Mouse (Mus musculus): ENCODE results near the gene Kcnd3. TPM values are rescaled to one million over a fixed set of nuclear protein-coding genes. Genes with fewer than 3 reads are reported as not detected.

Kcnd3 gene
- polyA plus RNA-seq, 1 experiment from 2014 or later: 0.13 TPM

DNA sequence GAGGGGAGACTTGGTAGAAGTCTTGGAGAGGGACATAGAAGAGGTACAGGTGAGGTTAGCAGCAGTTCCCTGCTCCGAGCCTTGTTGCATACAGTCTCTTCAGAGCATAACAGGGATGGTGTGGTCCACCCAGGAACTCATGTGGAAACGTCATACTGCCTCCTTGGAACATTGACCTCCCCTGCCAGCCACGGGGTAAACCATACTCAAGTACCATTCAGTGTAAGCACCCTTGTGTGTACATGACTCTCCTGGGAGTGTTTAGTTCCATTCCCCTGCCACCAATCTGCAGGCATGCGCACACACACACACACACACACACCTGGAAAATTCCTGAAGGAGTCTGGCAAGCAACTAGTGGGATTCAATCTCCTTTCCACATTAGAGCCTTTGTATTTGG lies 90.6 kb downstream of the Kcnd3 start:
- 88% methylated on average over 4 of the region's 4 CpGs for WGBS
- peaks cover 19% of the 10 kb centered on the region for H3K4me1 ChIP-seq

DNA sequence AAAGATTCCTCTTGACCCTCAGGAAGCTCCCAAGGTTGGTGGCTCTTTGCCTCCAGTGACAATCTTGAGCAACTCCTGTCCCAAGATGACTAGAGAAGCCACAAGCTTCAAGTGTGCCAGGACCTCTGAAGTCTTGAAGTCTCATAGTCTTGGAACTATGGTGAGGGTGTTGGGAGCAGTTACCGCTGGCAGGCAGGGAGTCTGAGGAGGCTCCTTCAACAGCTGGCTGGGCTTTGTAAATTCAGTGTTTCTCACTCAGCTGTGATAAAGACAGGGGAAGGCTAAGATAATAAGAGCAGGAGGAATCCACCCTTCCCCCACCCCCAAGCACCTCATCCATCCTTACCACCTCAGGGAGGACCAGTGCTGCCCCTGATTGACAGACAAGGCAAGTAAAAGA lies 92.0 kb downstream of the Kcnd3 start:
- H3K27me3 ChIP-seq (ENCODE audit: low read depth, poor library complexity, severe bottlenecking): no peaks in the 10 kb centered on the region
- no peak overlapping the region for H3K4me3 ChIP-seq
- 64% methylated on average over 1 of the region's 1 CpGs for WGBS
- H3K4me1 ChIP-seq: peaks cover 12% of the 10 kb centered on the region
- no peaks in the 10 kb centered on the region for H3K9me3 ChIP-seq (replicated peaks)
- no peaks in the 10 kb centered on the region for H3K36me3 ChIP-seq
- no peak for DNase-seq (ENCODE audit: low spot score)
- no peak overlapping the region for H3K27ac ChIP-seq

More for the DNA sequence above, 90.6 kb downstream of the Kcnd3 start:
- no peak for DNase-seq (ENCODE audit: low spot score)
- H3K27me3 ChIP-seq (ENCODE audit: low read depth, poor library complexity, severe bottlenecking): no peaks in the 10 kb centered on the region
- H3K4me3 ChIP-seq: no peak overlapping the region
- H3K27ac ChIP-seq: no peak overlapping the region
- H3K36me3 ChIP-seq: no peaks in the 10 kb centered on the region
- no peaks in the 10 kb centered on the region for H3K9me3 ChIP-seq (replicated peaks)

DNA sequence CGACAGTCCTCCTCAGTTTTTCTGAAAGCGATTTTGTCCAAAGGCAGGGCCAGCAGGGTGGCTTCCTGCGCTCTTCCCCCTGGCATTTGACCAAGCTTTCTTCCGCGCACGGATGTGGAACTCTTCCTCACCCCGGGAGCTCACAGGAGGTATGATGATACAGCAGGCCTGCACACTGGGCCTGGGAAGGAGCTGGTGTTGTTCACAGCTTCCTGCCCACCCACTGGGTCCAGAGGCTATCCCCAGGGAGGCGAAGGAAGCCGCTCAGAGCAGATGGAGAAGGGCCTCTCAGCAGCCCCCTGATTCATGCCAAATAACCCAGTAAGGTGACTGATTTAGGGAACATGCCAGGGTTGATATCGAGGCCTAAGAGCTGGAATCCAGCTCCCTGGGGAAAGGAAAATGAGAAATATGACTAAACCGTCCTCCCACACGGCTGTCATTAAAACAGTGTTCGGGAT lies 94.5 kb downstream of the Kcnd3 start:
- 50% methylated on average over 13 of the region's 13 CpGs for WGBS

DNA sequence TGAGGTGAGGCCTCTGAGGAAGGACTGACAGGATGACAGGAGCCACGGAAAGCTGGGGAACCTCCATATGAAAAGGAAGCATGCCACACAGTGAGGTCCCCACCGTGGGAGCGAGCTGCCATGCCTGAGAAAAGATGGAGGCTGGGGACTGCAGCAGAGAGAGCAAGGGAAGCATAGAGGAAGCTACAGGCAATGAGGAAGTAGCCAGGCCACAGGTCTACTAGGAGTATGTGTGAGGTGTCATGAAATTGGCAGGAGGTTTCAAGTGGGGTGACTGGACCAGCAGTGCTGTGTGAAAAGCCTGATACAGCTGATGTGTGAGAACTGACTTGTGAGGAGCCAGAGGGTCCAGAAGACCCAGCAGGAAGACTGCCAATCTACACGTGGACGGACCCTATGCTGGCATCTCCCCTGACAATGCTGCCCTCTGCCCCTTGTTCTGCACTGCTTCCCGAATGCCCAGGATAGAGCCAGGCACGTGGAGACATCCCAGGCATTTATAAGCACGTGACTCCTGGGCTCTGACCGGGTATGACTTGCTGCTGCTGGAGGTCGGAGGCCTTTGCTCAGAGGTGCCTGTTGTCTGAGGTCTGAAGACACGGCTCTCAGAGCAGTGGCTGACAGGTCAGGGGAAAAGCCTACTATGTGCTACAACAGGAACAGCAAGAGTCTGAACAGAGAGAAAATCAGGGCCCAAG lies 96.1 kb downstream of the Kcnd3 start:
- Histone ChIP-seq H3K27me3 (ENCODE audit: low read depth, poor library complexity, severe bottlenecking) (no peaks in the 10 kb centered on the region), H3K27ac (no peak overlapping the region), H3K36me3 (no peaks in the 10 kb centered on the region), H3K9me3 (replicated peaks) (no peaks in the 10 kb centered on the region), H3K4me1 (peaks cover 5% of the 10 kb centered on the region; the same call in 1 of the 2 replicates), H3K4me3 (no peak overlapping the region)
- WGBS: 79% methylated on average over 11 of the region's 11 CpGs
- no peak for DNase-seq (ENCODE audit: low spot score)

More for the DNA sequence above, 94.5 kb downstream of the Kcnd3 start:
- no peak for DNase-seq (ENCODE audit: low spot score)
- no peaks in the 10 kb centered on the region for H3K9me3 ChIP-seq (replicated peaks)
- H3K27ac ChIP-seq: no peak overlapping the region
- no peaks in the 10 kb centered on the region for H3K36me3 ChIP-seq
- H3K4me1 ChIP-seq: peaks cover 5% of the 10 kb centered on the region; the same call in 1 of the 2 replicates
- H3K27me3 ChIP-seq (ENCODE audit: low read depth, poor library complexity, severe bottlenecking): no peaks in the 10 kb centered on the region
- no peak overlapping the region for H3K4me3 ChIP-seq

DNA sequence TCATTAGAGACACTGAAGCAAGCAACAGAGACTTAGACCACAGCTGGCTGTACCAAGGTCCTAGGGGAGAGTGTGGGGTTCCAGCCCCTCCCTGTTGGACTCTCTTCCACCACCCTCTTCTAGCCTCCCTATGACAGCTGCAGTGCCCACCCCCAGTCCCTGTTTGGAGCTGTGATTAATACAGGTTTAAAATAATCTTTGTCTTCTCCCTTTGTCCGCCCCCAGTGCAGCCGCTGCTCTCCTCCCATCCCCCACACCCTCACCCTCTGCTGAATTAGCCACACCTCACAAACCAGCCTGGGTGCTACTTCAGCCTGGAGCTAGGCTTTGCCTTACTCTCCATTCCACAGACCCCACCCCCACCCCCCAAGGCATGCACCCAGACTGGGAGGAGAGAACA lies 107.3 kb downstream of the Kcnd3 start:
- no peaks in the 10 kb centered on the region for H3K27me3 ChIP-seq (ENCODE audit: low read depth, poor library complexity, severe bottlenecking)
- H3K4me1 ChIP-seq: peaks cover 10% of the 10 kb centered on the region
- no peaks in the 10 kb centered on the region for H3K36me3 ChIP-seq
- H3K4me3 ChIP-seq: no peak overlapping the region
- WGBS: 31% methylated on average over 2 of the region's 2 CpGs
- no peak for DNase-seq (ENCODE audit: low spot score)
- H3K9me3 ChIP-seq (replicated peaks): no peaks in the 10 kb centered on the region
- H3K27ac ChIP-seq: no peak overlapping the region

DNA sequence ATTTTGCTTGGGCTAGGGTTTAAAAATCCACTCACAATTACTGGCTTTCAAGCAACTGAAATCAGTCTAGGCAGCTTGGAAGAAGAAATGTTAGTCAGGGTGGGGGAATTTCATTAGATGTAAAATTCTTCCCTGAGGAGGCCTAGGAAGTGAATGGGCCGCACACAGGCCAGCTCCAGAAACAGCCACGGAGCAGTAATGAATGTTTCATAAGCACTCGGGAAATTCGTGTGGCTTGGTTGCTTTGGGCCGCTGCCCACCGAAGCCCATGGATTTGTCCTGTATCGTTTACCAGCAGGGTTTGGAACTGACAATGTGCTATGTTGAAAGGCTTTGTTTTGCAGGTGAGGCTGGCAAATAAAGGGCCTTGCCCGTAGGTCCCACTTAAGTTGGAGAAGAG lies 114.8 kb downstream of the Kcnd3 start:
- Histone ChIP-seq H3K27me3 (ENCODE audit: low read depth, poor library complexity, severe bottlenecking) (peaks cover 7% of the 10 kb centered on the region; the same call in 1 of the 2 replicates), H3K4me1 (no peaks in the 10 kb centered on the region), H3K36me3 (no peaks in the 10 kb centered on the region), H3K4me3 (no peak overlapping the region), H3K9me3 (replicated peaks) (no peaks in the 10 kb centered on the region), H3K27ac (no peak overlapping the region)
- WGBS: 91% methylated on average over 8 of the region's 8 CpGs
- no peak for DNase-seq (ENCODE audit: low spot score)

DNA sequence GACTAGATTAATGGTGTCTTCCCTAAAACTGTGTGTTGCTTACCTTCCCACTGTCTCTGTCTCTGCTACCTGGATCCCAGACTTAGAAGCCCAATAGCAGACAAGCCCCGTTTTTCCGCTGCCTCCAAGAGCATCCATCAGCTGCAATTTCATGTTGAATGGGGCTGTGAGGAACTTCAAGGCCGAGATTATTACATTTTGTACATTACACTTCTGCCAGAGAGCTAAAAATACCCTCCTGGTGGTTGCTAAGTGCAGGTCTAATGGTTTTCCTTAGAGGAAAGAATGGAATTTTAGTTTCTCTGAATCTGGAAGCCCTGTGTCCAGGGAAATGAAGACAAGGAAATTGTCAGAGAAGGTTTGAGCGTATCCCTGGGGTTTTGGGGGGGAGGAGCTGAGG lies 115.3 kb downstream of the Kcnd3 start:
- H3K4me1 ChIP-seq: no peaks in the 10 kb centered on the region
- no peak overlapping the region for H3K27ac ChIP-seq
- H3K9me3 ChIP-seq (replicated peaks): no peaks in the 10 kb centered on the region
- no peak for DNase-seq (ENCODE audit: low spot score)
- peaks cover 7% of the 10 kb centered on the region; the same call in 1 of the 2 replicates for H3K27me3 ChIP-seq (ENCODE audit: low read depth, poor library complexity, severe bottlenecking)
- H3K36me3 ChIP-seq: no peaks in the 10 kb centered on the region
- 84% methylated on average over 4 of the region's 4 CpGs for WGBS
- no peak overlapping the region for H3K4me3 ChIP-seq

DNA sequence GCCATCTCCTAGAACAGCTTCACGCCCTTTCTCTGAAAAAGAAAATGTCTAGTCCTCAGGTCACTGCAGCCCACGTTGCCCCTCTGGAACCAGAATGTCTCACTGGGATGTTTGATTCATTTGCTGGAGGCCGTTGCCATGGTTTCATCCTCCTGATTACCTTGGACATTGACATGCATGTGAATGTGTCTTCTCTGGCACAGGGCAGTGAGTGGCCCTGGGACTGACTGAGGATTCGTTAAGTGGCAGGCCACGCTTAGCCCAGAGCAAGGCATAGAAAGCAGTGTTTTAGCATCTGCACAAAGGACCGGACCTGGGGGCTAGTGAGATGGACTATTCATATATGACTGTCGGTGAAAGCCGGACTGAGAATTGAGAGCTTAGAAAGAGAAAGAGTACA lies 116.3 kb downstream of the Kcnd3 start:
- no peaks in the 10 kb centered on the region for H3K36me3 ChIP-seq
- H3K27me3 ChIP-seq (ENCODE audit: low read depth, poor library complexity, severe bottlenecking): peaks cover 7% of the 10 kb centered on the region; the same call in 1 of the 2 replicates
- no peak for DNase-seq (ENCODE audit: low spot score)
- no peaks in the 10 kb centered on the region for H3K4me1 ChIP-seq
- no peaks in the 10 kb centered on the region for H3K9me3 ChIP-seq (replicated peaks)
- H3K27ac ChIP-seq: no peak overlapping the region
- no peak overlapping the region for H3K4me3 ChIP-seq
- 93% methylated on average over 8 of the region's 8 CpGs for WGBS

DNA sequence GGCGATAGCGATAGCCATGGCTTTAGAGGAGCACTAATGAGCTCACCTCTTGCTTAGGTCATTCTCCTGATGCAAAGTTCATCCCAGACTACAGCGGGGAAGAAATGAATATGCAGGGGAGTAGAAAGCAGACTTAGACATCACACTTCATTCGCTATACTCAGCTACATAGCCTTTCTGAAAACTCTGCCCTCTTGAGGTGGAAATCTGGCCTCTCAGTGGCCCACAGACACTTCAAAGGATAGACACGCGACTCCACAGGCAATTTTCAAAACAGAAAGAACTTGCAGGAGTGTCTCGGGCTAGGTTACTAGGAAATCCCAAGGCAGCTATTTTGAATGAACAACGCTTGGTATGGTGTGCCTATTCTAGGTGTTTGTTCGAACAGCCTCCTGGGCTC lies 116.7 kb downstream of the Kcnd3 start:
- Histone ChIP-seq H3K27me3 (ENCODE audit: low read depth, poor library complexity, severe bottlenecking) (peaks cover 7% of the 10 kb centered on the region; the same call in 1 of the 2 replicates), H3K4me1 (no peaks in the 10 kb centered on the region), H3K4me3 (no peak overlapping the region), H3K36me3 (no peaks in the 10 kb centered on the region), H3K9me3 (replicated peaks) (no peaks in the 10 kb centered on the region), H3K27ac (no peak overlapping the region)
- 78% methylated on average over 9 of the region's 9 CpGs for WGBS
- no peak for DNase-seq (ENCODE audit: low spot score)

DNA sequence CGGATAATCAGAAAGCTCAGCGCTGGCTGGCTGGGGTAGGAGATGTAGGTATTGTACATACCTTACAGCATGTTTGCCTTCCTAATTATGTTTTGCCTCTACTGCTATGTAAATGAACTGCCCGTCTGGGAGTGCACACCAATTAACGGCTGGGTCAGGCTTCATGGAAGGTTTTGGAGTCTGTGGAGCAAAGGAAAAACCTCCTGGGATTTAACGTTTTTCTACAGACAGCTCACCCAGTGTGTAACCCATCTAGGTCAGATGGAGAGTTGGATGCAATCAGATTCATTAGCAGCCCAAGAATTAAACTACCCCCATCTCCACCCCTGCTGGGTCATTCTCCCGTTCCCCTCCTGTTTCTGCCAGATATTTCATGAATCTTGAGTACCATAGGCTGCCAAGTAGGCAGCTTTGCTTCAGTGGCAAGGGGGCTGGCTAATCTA lies 117.2 kb downstream of the Kcnd3 start:
- no peak for DNase-seq (ENCODE audit: low spot score)
- Histone ChIP-seq H3K27me3 (ENCODE audit: low read depth, poor library complexity, severe bottlenecking) (peaks cover 7% of the 10 kb centered on the region; the same call in 1 of the 2 replicates), H3K27ac (no peak overlapping the region), H3K4me1 (no peaks in the 10 kb centered on the region), H3K4me3 (no peak overlapping the region), H3K36me3 (no peaks in the 10 kb centered on the region), H3K9me3 (replicated peaks) (no peaks in the 10 kb centered on the region)
- 62% methylated on average over 6 of the region's 6 CpGs for WGBS

DNA sequence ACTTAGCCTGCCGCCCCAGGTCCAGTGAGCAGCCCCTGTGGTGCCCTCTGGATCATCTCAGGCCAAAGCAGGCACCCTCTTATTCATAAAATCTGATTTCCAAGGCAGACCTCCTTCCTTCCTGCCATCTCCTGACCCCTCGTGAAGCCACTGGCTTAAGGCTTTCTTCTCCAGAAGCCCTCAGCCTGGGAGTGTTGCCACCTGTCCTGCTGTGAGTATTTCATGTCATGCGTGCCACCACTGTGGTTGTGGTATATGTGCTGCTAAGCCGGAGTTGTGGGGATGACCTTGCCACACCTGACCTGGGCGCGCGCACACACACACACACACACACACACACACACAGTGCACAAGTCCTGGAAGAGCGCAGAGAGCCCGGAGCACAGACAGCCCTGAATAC lies 117.8 kb downstream of the Kcnd3 start:
- Histone ChIP-seq H3K9me3 (replicated peaks) (no peaks in the 10 kb centered on the region), H3K27ac (no peak overlapping the region), H3K36me3 (no peaks in the 10 kb centered on the region), H3K4me1 (no peaks in the 10 kb centered on the region), H3K4me3 (no peak overlapping the region), H3K27me3 (ENCODE audit: low read depth, poor library complexity, severe bottlenecking) (peaks cover 7% of the 10 kb centered on the region; the same call in 1 of the 2 replicates)
- no peak for DNase-seq (ENCODE audit: low spot score)
- WGBS: 84% methylated on average over 9 of the region's 9 CpGs

DNA sequence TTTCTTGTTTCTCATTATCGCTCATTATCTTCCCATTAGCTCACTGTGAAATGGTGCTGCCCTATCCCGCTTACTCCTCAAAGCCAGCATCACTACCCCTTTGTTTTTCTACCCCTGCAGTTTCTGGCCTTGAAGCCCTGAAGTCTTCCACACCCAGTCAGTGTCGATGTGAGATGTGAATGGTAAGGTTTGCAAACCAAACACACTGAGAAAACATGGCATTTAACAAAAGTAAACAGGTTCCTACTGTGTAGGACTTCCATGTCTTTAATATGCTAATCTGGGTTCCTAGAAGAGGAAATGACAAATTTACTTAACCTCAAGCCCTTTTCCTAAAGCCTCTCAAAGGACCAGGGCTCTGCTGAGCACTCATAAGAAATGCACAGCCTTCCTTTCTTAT lies 118.7 kb downstream of the Kcnd3 start:
- WGBS: 48% methylated on average over 3 of the region's 3 CpGs
- no peak for DNase-seq (ENCODE audit: low spot score)
- H3K27me3 ChIP-seq (ENCODE audit: low read depth, poor library complexity, severe bottlenecking): peaks cover 7% of the 10 kb centered on the region; the same call in 1 of the 2 replicates
- no peak overlapping the region for H3K27ac ChIP-seq
- no peak overlapping the region for H3K4me3 ChIP-seq
- H3K9me3 ChIP-seq (replicated peaks): no peaks in the 10 kb centered on the region
- H3K4me1 ChIP-seq: no peaks in the 10 kb centered on the region
- H3K36me3 ChIP-seq: no peaks in the 10 kb centered on the region

DNA sequence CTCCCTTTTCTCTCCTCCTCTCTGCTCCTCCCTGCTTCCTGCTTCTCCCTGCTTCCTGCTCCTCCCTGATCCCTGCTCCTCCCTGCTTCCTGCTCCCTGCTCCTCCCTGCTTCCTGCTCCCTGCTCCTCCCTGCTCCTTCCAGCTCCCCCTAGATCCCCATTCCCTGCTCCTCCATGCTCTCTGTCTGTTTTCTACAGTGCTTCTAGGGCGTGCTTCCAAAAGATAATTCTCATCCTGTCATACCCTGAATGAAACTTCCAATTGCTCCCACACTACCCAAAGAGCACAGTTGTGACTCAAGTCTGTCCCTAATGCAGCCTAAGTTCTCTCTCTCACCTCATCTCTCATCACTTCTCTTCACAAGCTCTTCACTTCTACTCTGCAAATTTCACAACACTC lies 119.8 kb downstream of the Kcnd3 start:
- WGBS: 60% methylated on average over 1 of the region's 1 CpGs
- Histone ChIP-seq H3K4me3 (no peak overlapping the region), H3K9me3 (replicated peaks) (no peaks in the 10 kb centered on the region), H3K27ac (no peak overlapping the region), H3K4me1 (no peaks in the 10 kb centered on the region), H3K27me3 (ENCODE audit: low read depth, poor library complexity, severe bottlenecking) (peaks cover 7% of the 10 kb centered on the region; the same call in 1 of the 2 replicates), H3K36me3 (no peaks in the 10 kb centered on the region)
- DNase-seq (ENCODE audit: low spot score): no peak
